Mouse (Mus musculus) T-cell, adult 2 months (primary cell): ENCODE measurements around the gene Rpl37a.

ENCODE experiments used
- DNase-seq: peaks from one replicate; pipeline ENCODE4 v3.0.0; 2022; ENCODE audit warnings: low spot score

Rpl37a gene

GRCm38 (mm10) chr1:72710753-72711653 is at the start of gene Rpl37a:
Gene Rpl37a, plus strand, starts transcription at chr1:72711290.
- peak; percentile 95 for DNase-seq

DNA sequence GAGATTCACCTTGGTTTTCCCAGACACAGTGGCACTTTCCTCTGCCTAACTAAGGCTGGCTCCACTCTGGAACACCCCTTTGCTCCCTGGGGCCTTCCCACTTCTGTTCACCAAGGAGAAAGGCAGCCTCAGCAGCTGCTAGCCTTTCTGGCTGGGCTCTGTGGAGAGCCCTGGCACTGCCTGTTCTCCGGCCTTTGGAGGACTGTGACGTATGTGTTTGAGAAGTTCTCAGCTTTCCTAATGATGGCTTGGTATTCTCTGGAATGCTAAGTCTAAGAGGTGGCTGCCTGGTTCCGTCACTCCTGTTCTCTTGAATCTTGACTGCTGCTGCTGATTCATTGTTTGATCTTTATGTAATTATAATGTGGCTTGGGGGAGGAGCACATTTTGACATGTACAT is 38.0 kb upstream of the Rpl37a start:
- DNase-seq, result no peak

DNA sequence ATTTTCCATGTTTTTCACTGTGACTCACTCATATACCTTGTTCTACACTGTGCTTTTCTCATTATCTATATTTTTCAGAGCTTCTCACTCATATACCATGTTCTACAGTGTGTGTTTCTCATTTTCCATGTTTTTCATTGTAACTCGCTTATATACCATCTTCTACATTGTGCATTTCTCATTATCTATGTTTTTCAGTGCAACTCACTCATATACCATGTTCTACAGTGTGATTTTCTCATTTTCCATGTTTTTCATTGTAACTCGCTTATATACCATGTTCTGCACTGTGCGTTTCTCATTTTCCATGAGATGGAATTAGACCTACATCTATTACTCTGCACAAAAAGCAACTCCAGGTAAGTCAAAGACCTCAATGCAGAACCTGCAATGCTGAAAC is 14.8 kb upstream of the Rpl37a start:
- no peak for DNase-seq

- DNase-seq, result no peak
Observed at GRCm38 (mm10) chr1:72698651-72699050, 12.4 kb upstream of the Rpl37a start.

DNA sequence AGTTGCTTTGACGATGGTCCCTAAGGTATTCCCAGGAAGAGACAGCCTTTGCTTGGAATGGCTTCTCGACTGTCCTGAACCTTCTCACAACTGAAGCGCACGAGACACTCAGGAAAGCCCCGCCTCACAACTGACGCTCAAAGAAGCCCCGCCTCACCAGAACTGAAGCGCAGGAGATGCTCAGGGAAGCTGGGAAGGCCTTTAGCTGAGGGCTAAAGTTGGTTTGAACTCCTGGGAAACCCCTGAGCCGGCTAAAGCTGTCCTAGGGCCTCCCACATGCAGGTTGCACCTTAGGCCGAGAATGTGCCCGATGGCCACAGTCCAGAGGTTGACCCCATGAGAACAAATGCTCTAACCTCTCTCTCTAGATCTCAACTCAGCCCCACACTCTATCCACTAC is 10.6 kb upstream of the Rpl37a start, which contains the start of gene Ankar:
Ankar (minus strand) TSS at position 101 of the 400 bp plus-strand sequence.
- DNase-seq, result no peak

DNA sequence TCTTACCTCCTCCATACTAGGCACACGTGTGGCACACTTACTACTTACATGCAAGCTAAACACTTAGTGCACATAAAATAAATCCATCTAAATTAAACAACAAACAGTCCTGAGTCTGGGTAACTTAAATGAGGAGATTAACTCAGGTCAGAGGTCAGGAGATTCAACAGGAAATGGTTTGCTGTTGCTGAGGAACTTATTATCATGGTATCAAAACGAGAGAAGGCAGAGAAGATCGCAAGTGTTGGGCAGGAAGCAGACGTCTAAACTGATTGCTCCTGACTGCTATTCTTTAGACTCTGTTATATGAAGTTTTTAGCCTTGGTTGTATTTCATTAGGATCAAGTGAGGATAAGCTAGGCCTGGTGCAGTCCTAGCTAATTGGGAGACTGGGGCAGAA is 3.6 kb upstream of the Rpl37a start:
- no peak for DNase-seq

GRCm38 (mm10) chr1:72711684-72712083 is 594 bp downstream of the Rpl37a start:
- no peak for DNase-seq

DNA sequence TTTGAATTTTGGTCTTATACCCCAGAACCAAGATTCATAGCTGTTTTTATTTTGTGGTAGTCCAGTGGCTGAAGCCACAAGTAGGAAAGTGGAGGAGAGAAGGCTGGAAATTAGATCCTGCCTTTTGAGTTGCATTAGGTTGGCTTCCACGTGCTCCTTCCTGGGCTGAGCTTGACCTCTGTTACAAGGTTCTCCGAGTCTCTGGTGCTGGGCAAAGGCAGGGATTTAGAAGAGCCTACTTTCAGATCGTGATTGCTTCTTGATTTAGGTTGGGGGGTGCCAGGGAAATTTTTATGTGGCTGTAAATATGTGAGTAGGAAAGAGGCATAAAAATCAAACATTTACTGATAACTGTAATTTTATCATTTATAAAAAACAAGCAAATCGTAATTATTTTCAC is 3.5 kb downstream of the Rpl37a start:
- no peak for DNase-seq

- no peak for DNase-seq
Observed at GRCm38 (mm10) chr1:72715065-72715464, 4.0 kb downstream of the Rpl37a start.

- no peak for DNase-seq
Observed at GRCm38 (mm10) chr1:72715593-72716361, 4.7 kb downstream of the Rpl37a start.

DNA sequence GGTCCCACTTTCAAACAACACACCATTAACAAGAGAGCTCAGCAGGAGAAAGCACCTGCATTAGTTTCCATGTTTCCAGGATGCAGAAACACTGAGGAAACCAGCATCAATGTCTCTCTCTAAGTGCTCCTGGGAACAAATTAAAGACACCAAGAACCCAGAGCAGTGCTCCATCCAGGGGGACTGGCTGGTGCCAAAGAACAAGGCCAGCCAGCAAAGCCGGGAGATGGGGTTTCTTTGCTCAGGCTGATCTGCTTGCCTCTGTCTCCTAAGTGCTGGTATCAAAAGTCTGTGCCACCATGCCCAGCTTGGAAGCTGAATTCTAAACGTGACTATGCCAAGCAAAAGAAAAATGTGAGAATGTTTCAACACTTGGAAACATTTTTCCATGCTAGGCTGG is 5.3 kb downstream of the Rpl37a start:
- DNase-seq, result no peak

- DNase-seq, result peak; percentile 50
Observed at GRCm38 (mm10) chr1:72716926-72717325, 5.8 kb downstream of the Rpl37a start.

DNA sequence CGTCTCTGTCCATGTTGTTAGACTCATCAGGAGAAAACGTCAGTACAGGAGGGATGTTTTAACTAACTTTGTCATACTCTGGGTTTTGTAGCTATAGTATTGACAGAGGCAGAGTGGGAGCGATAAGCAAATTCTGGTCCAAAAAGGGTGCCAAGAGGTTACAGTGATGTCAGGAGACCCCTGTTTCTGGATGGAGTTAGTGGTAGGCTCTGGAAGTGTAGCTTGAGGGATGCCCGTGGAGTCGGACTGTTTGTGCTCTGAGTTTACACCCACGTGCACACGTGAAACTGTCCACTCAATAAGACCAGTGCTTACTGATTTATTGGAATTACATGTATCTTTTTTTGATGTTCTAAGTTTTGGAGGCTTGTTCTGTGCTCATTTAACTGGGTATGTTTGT is 6.5 kb downstream of the Rpl37a start:
- no peak for DNase-seq

GRCm38 (mm10) chr1:72718846-72719245 is 7.8 kb downstream of the Rpl37a start:
- DNase-seq, result peak; percentile 31

- DNase-seq, result no peak
Observed at GRCm38 (mm10) chr1:72720115-72720725, 9.1 kb downstream of the Rpl37a start.

- DNase-seq, result no peak
Observed at GRCm38 (mm10) chr1:72722646-72723045, 11.6 kb downstream of the Rpl37a start.

GRCm38 (mm10) chr1:72724354-72724753 is 13.3 kb downstream of the Rpl37a start:
- no peak for DNase-seq

DNA sequence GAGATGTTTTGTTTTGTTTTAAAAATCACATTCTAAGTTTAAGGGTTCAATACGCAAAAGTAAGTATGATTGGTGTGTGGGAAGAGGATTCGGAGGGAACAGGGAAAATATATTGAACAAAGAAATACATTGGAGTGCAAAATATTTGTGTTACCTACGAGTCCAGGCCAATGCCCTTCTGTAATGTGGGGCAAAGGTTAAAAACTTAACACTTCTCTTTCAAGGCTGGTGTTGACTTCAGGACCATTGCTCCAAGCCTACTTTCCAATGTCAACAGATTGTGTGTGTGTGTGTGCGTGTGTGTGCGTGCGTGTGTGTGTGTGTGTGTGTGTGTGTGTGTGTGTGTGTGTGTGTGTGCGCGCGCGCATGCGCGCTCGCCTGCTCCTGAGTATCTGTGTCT is 14.9 kb downstream of the Rpl37a start:
- no peak for DNase-seq

GRCm38 (mm10) chr1:72728781-72729180 is 17.7 kb downstream of the Rpl37a start:
- DNase-seq, result no peak

GRCm38 (mm10) chr1:72730126-72730525 is 19.0 kb downstream of the Rpl37a start:
- no peak for DNase-seq

DNA sequence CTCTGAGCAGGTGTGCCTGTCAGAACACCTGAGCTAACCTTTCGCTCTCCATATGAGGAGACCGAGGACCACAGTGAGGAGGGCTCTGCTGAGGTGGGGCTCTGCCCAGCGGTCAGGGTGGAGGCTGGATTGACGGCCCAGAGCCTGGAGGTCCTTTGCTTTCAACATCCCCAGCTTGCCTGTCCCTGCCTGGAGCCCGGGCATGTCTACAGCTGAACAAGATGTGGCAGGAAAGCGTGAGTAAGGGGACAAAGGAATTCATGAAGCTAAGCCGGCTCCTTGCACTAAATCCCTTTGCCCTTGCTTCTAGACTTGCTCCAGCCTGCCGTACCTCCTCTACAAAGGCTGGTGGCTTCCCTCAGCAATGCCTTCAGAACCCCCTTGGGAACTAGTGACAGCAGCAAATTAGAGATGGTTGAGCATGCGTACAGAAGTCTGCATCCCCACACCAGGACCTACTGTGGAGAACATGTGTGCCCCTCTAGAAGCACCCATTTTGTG is 22.2 kb downstream of the Rpl37a start:
- no peak for DNase-seq

DNA sequence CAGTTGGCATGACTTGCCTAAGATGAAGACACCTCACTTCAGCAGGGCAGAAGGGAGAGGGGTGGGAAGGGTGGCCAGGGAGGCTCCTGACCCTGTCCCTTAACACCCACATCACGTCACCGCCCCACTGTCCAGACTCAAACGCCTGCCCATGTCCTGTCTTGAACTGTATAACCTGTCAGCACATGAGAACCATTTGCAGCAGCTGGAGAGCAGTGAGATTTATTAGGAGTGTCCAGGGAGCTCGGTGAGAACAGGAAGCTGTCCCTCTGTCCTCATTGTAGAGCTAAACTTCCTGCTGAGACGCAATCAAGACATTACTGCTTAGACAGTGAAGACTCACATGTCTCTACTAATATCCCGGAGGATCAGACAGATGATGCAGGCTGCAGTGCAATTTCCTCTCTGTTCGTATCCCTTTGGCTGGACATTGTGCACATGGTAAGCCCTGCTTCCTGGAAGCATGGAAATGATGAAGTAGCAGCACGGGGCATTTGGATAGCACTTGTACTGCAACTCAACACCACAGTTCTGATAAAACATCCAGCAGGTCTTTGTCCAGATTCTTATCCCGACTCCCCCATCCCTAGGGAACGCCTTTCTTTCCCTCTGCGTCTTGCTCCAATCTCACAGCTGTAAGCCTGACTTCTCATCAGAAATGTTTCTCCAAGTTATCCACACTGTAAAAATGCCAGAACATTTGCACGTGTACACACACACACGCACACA is 25.5 kb downstream of the Rpl37a start:
- DNase-seq, result no peak
